Mouse (Mus musculus): ENCODE results near the gene Kcnh2. TPM values are rescaled to one million over a fixed set of nuclear protein-coding genes. Genes with fewer than 3 reads are reported as not detected.

The Kcnh2 gene
- polyA plus RNA-seq, 1 experiment from 2014 or later: 5.0 TPM

GRCm38 (mm10) chr5:24369767-24370166 is 18.4 kb upstream of the Kcnh2 start:
- TF ChIP-seq CTCF (IDR thresholded peaks at IDR 0.05) (no peak), EP300 (IDR thresholded peaks at IDR 0.05) (no peak)
- DNase-seq (ENCODE audit: low spot score) (no peak), ATAC-seq (no peak)
- Histone ChIP-seq H3K4me3 (ENCODE audit: low read depth, low read length) (no peak overlapping the region), H3K27me3 (replicated peaks; ENCODE audit: insufficient read depth, low read length) (no peaks in the 10 kb centered on the region), H3K36me3 (ENCODE audit: insufficient read depth, low read length) (no peaks in the 10 kb centered on the region), H3K4me1 (ENCODE audit: insufficient read depth, low read depth, low read length) (no peaks in the 10 kb centered on the region), H3K27ac (ENCODE audit: low read length) (no peak overlapping the region), H3K9me3 (ENCODE audit: low read length) (no peaks in the 10 kb centered on the region), H3K9ac (replicated peaks; ENCODE audit: low read depth) (no peak overlapping the region), H3K4me2 (replicated peaks; ENCODE audit: low read depth, low read length) (no peak overlapping the region)
- 80% methylated on average over 9 of the region's 9 CpGs for WGBS

GRCm38 (mm10) chr5:24366426-24366825 is 15.0 kb upstream of the Kcnh2 start:
- DNase-seq (ENCODE audit: low spot score) (no peak), ATAC-seq (no peak)
- Histone ChIP-seq H3K4me2 (replicated peaks; ENCODE audit: low read depth, low read length) (peak overlapping the region; percentile 50; the same call in 1 of the 2 replicates), H3K27me3 (replicated peaks; ENCODE audit: insufficient read depth, low read length) (no peaks in the 10 kb centered on the region), H3K27ac (ENCODE audit: low read length) (no peak overlapping the region), H3K4me1 (ENCODE audit: insufficient read depth, low read depth, low read length) (no peaks in the 10 kb centered on the region), H3K9ac (replicated peaks; ENCODE audit: low read depth) (no peak overlapping the region), H3K9me3 (ENCODE audit: low read length) (no peaks in the 10 kb centered on the region), H3K36me3 (ENCODE audit: insufficient read depth, low read length) (no peaks in the 10 kb centered on the region), H3K4me3 (ENCODE audit: low read depth, low read length) (no peak overlapping the region)
- WGBS: 79% methylated on average over 9 of the region's 9 CpGs
- TF ChIP-seq EP300 (IDR thresholded peaks at IDR 0.05) (no peak), CTCF (IDR thresholded peaks at IDR 0.05) (no peak)

GRCm38 (mm10) chr5:24365528-24365927 is 14.1 kb upstream of the Kcnh2 start:
- Histone ChIP-seq H3K4me1 (ENCODE audit: insufficient read depth, low read depth, low read length) (0 out of 2 replicates have a peak, but pooled peaks cover under 1% of the 10 kb centered on the region), H3K4me2 (replicated peaks; ENCODE audit: low read depth, low read length) (peak overlapping the region; percentile 50), H3K27me3 (replicated peaks; ENCODE audit: insufficient read depth, low read length) (no peaks in the 10 kb centered on the region), H3K9me3 (ENCODE audit: low read length) (no peaks in the 10 kb centered on the region), H3K27ac (ENCODE audit: low read length) (peak overlapping the region; percentile 74), H3K9ac (replicated peaks; ENCODE audit: low read depth) (no peak overlapping the region), H3K4me3 (ENCODE audit: low read depth, low read length) (peak overlapping the region; percentile 21), H3K36me3 (ENCODE audit: insufficient read depth, low read length) (no peaks in the 10 kb centered on the region)
- ATAC-seq: peak; percentile 11; the same call in 1 of the 2 replicates
- TF ChIP-seq EP300 (IDR thresholded peaks at IDR 0.05) (no peak), CTCF (IDR thresholded peaks at IDR 0.05) (no peak)
- DNase-seq (ENCODE audit: low spot score): peak; percentile 39
- 15% methylated on average over 4 of the region's 5 CpGs for WGBS

GRCm38 (mm10) chr5:24364963-24365362 is 13.6 kb upstream of the Kcnh2 start:
- no peak for ATAC-seq
- H3K9ac ChIP-seq (replicated peaks; ENCODE audit: low read depth): no peak overlapping the region

GRCm38 (mm10) chr5:24364508-24364907 is 13.1 kb upstream of the Kcnh2 start, which contains the start of gene Nos3:
TSS of gene Nos3 (plus strand) at chr5:24364810.
- Histone ChIP-seq H3K9me3 (ENCODE audit: low read length) (no peaks in the 10 kb centered on the region), H3K27me3 (replicated peaks; ENCODE audit: insufficient read depth, low read length) (no peaks in the 10 kb centered on the region), H3K4me3 (ENCODE audit: low read depth, low read length) (peak within 1 kb of the TSS; percentile 21), H3K27ac (ENCODE audit: low read length) (peak within 1 kb of the TSS; percentile 74), H3K4me1 (ENCODE audit: insufficient read depth, low read depth, low read length) (0 out of 2 replicates have a peak, but pooled peaks cover 2% of the 10 kb centered on the region), H3K36me3 (ENCODE audit: insufficient read depth, low read length) (no peaks in the 10 kb centered on the region), H3K4me2 (replicated peaks; ENCODE audit: low read depth, low read length) (peak within 1 kb of the TSS; percentile 50), H3K9ac (replicated peaks; ENCODE audit: low read depth) (no peak within 1 kb of the TSS)
- 43% methylated on average over 12 of the region's 12 CpGs for WGBS
- TF ChIP-seq CTCF (IDR thresholded peaks at IDR 0.05) (no peak), EP300 (IDR thresholded peaks at IDR 0.05) (peak; percentile 41; the same call in 1 of the 2 replicates)
- ATAC-seq (peak; percentile 76), DNase-seq (ENCODE audit: low spot score) (peak; percentile 65)

More at GRCm38 (mm10) chr5:24364963-24365362, 13.6 kb upstream of the Kcnh2 start:
- Histone ChIP-seq H3K27me3 (replicated peaks; ENCODE audit: insufficient read depth, low read length) (no peaks in the 10 kb centered on the region), H3K36me3 (ENCODE audit: insufficient read depth, low read length) (no peaks in the 10 kb centered on the region), H3K9me3 (ENCODE audit: low read length) (no peaks in the 10 kb centered on the region), H3K4me2 (replicated peaks; ENCODE audit: low read depth, low read length) (peak overlapping the region; percentile 50), H3K27ac (ENCODE audit: low read length) (peak overlapping the region; percentile 74), H3K4me3 (ENCODE audit: low read depth, low read length) (peak overlapping the region; percentile 21), H3K4me1 (ENCODE audit: insufficient read depth, low read depth, low read length) (0 out of 2 replicates have a peak, but pooled peaks cover 2% of the 10 kb centered on the region)
- no peak for DNase-seq (ENCODE audit: low spot score)
- WGBS: 77% methylated on average over 10 of the region's 10 CpGs
- TF ChIP-seq CTCF (IDR thresholded peaks at IDR 0.05) (no peak), EP300 (IDR thresholded peaks at IDR 0.05) (no peak)

- Histone ChIP-seq H3K4me3 (ENCODE audit: low read depth, low read length) (no peak overlapping the region), H3K4me2 (replicated peaks; ENCODE audit: low read depth, low read length) (no peak overlapping the region), H3K27ac (ENCODE audit: low read length) (peak overlapping the region; percentile 74), H3K36me3 (ENCODE audit: insufficient read depth, low read length) (no peaks in the 10 kb centered on the region), H3K27me3 (replicated peaks; ENCODE audit: insufficient read depth, low read length) (no peaks in the 10 kb centered on the region), H3K9ac (replicated peaks; ENCODE audit: low read depth) (no peak overlapping the region), H3K9me3 (ENCODE audit: low read length) (no peaks in the 10 kb centered on the region), H3K4me1 (ENCODE audit: insufficient read depth, low read depth, low read length) (0 out of 2 replicates have a peak, but pooled peaks cover 2% of the 10 kb centered on the region)
- no peak for DNase-seq (ENCODE audit: low spot score)
- WGBS: 46% methylated on average over 3 of the region's 3 CpGs
- no peak for TF ChIP-seq CTCF (IDR thresholded peaks at IDR 0.05)
- TF ChIP-seq EP300 (IDR thresholded peaks at IDR 0.05): no peak
- ATAC-seq: no peak
Observed at GRCm38 (mm10) chr5:24364061-24364460, 12.7 kb upstream of the Kcnh2 start.

Measured in lung, postnatal 0 days (tissue).